Mouse (Mus musculus) CD4-positive, CD25-positive, alpha-beta regulatory T cell, adult 4 months (primary cell): ENCODE results near the gene Vmn2r111. TPM values are rescaled to one million over a fixed set of nuclear protein-coding genes. Genes with fewer than 3 reads are reported as not detected.
"Not testable (repeated sequence)": the region's sequence is repeated elsewhere in the genome, so short reads cannot be mapped to it uniquely, and the experiment has no call there.

ENCODE experiments used
- ATAC-seq: one replicate; pipeline ENCODE4 v1.8.0; 2017
- polyA plus RNA-seq, 2 experiments: library from polyadenylated mRNA; unstranded; fragments of 100-300 nt; shearing (Covaris generic); gene quantifications; one replicate each; pipeline ENCODE4 v1.2.1; 2017

Gene Vmn2r111
- not detected for polyA plus RNA-seq

GRCm38 (mm10) chr17:22573382-22573781, at the start of gene Vmn2r111:
TSS of gene Vmn2r111 (minus strand) at chr17:22573482.
- ATAC-seq = not testable (repeated sequence)

GRCm38 (mm10) chr17:22600651-22601050, 27.4 kb upstream of the Vmn2r111 start, which contains the start of gene Vmn2r112:
TSS of gene Vmn2r112 (plus strand) at chr17:22600951.
- ATAC-seq = not testable (repeated sequence)

GRCm38 (mm10) chr17:22520467-22520866, 52.8 kb downstream of the Vmn2r111 start:
- not testable (repeated sequence) for ATAC-seq

- ATAC-seq = not testable (repeated sequence)
Observed at GRCm38 (mm10) chr17:22520037-22520436, 53.2 kb downstream of the Vmn2r111 start.

- ATAC-seq = no peak
Observed at GRCm38 (mm10) chr17:22497120-22497519, 76.2 kb downstream of the Vmn2r111 start.

Other genes starting within 250 kb of the Vmn2r111 start
- 10 to 100 TPM; 10.9 to 12.9 TPM for gene Zfp944, start 212.1 kb downstream of the Vmn2r111 start, polyA plus RNA-seq
- gene Zfp758, start 212.0 kb downstream of the Vmn2r111 start, polyA plus RNA-seq = 10 to 100 TPM; 15.6 to 16.3 TPM
- gene Zfp946, start 149.3 kb downstream of the Vmn2r111 start, polyA plus RNA-seq = 1 to 10 TPM; 5.1 TPM
- under 1 TPM in 1 of 2 experiments, not detected in 1; 0.09 TPM for gene Vmn2r112, start 27.5 kb upstream of the Vmn2r111 start, polyA plus RNA-seq